Mouse (Mus musculus) megakaryocyte, embryonic 14.5 days (primary cell): ENCODE measurements around the gene Ptprb.

Source experiments
- FLI1 ChIP-seq: IDR thresholded peaks from 2 replicates; pipeline ENCODE4 v1.6.1; 2012; ENCODE audit warnings: low read length, inconsistent platforms, mixed read lengths
- GATA1 ChIP-seq: IDR thresholded peaks from 3 replicates; pipeline ENCODE4 v1.6.1; 2012; ENCODE audit warnings: mixed read lengths, low read length, inconsistent platforms, borderline replicate concordance

GRCm38 (mm10) chr10:116435455-116435854 lies 160.1 kb downstream of the Ptprb start:
- TF ChIP-seq GATA1, result no peak
- no peak for TF ChIP-seq FLI1
